Mouse (Mus musculus) left cerebral cortex, adult 9 months (tissue): ENCODE measurements around the gene Ppil4.

Experiments used
- DNase-seq, 2 experiments: peaks; one replicate each; pipeline ENCODE4 v3.0.0; 2022; ENCODE audit warnings: low spot score in 2 of 2

The Ppil4 gene

DNA sequence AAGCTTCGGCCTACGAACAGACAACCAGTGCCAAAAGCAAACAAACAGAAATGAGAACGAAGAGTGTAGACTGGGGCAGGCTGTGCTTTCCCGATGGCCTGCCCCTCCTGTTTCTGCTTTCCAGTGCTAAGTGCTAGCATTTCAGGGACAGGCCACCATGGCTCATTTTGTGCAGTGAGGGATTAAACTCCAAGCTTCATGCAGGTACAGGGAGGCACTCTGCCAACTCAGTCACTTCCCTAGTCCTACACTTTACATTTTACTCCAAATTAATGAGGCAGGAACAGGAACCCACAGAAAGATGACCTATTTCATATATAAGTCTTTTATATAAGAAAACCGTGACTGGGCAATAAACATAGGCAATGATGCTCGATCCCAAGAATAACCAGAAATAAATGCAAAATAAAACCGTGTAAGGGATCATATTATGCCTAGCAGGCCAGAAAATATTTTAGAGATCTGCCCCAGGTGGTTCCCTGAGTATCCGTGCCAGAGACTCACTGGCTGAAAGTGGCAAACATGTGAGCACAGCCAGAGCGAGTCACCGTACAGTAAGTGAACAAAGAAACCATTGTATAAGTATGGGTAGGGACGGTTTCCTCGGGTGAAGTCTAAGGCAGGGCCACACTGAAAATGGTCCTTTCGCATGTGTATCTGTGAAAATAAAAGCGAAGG lies 68.7 kb downstream of the Ppil4 start:
- DNase-seq, result no peak

- DNase-seq, result no peak
These were observed 69.4 kb downstream of the Ppil4 start for GRCm38 (mm10) chr10:7861937-7862657.

- DNase-seq, result no peak
These were observed 70.7 kb downstream of the Ppil4 start for GRCm38 (mm10) chr10:7863411-7863810.

- DNase-seq, result no peak
These were observed 71.5 kb downstream of the Ppil4 start for GRCm38 (mm10) chr10:7864184-7864583.

- no peak for DNase-seq
These were observed 72.1 kb downstream of the Ppil4 start for GRCm38 (mm10) chr10:7864806-7865205.

DNA sequence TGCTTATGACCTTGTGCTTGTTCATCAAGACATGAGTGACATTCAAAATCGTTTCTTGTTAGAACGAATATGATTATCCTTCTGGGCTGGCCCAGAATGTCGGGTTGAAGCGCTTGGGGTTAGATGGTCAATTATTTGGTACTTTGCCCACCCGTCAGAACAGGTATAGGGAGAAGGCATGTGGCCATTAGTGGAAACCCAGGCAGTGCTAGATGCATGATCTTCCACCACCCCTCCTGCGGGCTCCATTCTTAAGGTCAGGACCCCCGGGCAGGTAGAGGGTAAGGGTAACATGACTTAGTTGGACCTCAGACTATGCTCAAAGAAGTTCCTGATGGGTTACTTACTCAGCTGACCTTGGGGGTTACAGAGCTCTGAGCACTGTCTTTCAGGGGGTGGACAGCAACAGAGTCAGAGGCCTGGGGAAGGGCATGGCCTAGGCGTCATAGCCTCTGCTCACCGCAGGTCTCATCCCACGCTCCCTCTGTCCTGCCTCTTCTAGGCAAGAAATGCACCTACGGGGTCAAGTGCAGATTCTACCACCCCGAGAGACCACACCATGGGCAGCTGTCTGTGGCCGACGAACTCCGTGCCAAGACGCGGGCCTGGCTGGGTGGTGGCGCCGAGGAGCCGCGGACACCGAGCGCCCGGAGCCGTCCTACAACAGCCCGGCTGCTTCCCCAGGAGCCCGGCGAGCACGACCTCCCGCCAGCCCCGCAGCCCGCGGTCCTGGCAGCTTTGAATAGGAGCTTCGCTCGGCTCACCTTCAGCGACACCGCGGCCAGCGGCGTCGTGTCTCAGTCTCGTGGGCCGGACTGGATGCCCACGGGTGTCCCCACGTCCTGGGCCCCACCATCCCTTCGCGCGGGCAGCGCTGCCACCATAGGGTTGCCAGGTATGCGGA lies 74.3 kb downstream of the Ppil4 start:
- no peak for DNase-seq

- DNase-seq, result no peak
These were observed 75.0 kb downstream of the Ppil4 start for GRCm38 (mm10) chr10:7867666-7868030.

DNA sequence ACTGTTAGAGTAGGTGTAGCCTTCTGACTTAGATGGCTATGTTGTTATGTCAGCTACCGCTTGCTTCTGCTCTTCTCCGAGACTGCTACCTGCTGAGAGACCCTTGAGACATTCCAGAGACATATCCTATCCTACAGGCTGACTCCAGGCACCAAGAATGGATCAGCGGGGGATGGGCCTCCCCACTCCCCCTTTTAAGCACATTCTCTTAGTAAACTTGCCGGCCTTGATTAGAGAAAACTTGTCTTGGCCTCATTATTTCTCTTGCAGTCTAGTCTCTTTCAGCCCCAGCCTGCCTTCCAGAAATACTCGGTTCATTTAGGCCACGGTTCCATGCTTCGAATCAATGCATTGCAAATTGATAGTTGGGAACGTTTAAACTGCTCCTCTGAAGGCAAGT lies 77.1 kb downstream of the Ppil4 start:
- no peak for DNase-seq

DNA sequence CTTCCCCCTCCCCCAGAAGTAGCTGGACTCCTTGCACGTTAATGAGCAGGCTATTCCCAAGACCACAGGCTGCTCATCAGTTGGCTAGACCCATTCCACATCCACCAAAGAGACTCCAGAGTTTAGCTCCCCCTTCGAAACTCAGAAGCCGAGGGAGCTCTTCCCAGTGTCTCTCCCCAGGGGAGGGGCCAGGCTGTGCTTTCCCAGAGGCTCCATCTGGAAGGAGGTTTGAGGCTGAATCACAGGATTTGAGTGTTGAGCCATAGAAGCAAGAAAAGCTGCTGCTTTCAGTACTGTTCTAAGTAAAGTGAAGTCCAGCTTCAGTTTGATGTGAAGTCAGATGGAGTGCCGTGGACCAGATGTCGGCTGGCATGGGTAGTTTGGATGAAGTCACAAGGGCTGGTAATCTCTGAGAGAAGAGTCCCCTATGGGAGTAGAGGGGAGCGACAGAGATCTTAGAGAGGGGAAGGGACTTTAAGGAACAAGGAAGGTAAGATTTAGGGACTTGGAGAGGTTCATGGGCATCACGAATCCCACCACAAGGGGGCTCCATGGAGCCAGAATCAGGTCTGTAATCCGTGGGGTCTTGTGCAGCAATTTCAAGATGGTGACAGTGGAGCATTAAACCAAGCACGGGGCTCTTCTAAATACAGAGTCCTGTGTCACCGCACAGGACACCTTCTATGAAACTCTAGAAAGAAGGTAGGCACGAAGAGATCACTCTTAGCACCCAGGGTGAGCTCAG lies 78.1 kb downstream of the Ppil4 start:
- peak; percentile 2 to 56 for DNase-seq

DNA sequence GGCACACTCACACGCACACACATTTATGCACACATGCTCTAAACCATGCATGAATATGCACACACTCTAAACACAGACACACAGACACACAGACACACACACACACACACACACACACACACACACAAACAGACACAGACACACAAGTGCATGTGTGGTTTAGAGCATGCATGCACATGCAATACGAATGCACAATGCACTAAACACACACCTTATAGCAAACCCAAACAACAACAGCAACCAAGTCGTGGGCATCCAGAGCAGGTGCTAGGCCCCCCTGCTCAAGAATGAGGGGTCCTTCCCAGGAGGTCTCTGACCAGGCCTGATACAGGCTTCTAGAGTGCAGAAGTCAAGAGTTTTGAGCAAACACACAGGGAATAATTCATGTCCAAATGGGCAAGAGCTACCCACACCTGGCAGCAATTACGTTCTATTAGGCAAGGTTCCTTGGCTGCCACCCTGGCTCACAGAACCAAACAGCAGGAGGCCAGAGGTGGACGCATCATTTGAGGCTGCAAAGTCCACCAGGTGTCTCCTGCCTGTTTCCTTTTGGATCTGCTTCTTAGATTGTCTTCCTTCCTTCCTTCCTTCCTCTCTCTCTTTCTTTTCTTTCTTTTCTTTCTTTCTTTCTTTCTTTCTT lies 78.8 kb downstream of the Ppil4 start:
- no peak for DNase-seq
